Mouse (Mus musculus) naive thymus-derived CD4-positive, alpha-beta T cell, adult 5 months (primary cell): Measurements from ENCODE around the gene Zfp385c. TPM values are rescaled to one million over a fixed set of nuclear protein-coding genes. Genes with fewer than 3 reads are reported as not detected.

Experiments used
- polyA plus RNA-seq: library from polyadenylated mRNA; unstranded; fragments of 100-300 nt; shearing (Covaris generic); gene quantifications from one replicate; pipeline ENCODE4 v1.2.1, GENCODE M21; 2017

Zfp385c gene
- polyA plus RNA-seq: not detected

DNA sequence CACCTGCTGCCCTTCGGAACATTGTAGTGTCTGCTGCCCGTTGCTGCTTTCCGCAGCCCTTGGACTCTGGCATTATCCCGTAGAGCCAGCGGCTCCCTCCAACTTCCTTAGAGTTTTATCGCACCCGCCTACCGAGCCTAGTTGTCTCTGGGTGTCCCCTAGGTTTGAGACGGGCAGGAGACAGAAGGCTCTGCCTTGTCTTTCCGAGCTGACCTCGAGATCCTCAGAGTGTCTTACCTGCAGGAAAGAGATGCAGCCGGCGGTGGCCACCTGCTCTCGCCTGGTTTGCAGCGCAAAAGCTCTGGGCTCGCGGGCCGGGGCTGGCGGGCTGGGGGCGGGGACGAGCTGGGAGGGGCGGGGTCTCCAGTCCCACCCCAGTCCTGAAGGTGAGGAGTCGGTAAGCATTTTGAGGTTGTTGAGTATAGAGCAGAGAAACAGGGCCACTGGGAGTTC lies at the start of gene Zfp385c:
Gene Zfp385c, minus strand, starts transcription at position 292 of the 453 bp plus-strand sequence.

DNA sequence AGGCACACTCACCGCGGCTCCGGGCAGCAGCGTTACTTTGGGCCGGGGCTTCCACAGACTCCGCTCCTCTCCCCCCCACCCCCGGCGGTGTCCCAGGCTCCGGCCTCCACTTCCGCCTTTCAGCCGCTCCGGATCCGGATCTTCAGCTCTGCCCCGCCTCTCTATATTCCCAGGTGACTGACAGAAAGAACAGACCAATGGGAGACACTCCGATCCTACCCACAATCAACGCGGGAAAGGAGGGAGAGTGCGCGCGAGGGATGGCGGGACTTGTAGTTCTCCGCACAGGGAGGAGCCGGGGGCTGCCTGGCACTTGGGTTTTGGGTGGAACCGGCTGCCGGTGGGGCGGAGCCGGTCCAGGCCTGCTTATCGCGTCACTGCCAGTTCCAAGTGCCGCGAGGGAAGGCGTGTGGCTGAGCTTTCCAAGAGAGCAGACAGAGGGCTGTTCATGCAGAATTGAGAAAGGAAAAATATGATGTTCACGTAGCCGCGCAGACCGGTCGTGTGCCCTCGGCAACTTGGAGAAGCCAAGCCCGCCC lies 45.9 kb upstream of the Zfp385c start, which contains the start of gene Rab5c:
Gene Rab5c, minus strand, starts transcription at position 150 of the 539 bp plus-strand sequence.

DNA sequence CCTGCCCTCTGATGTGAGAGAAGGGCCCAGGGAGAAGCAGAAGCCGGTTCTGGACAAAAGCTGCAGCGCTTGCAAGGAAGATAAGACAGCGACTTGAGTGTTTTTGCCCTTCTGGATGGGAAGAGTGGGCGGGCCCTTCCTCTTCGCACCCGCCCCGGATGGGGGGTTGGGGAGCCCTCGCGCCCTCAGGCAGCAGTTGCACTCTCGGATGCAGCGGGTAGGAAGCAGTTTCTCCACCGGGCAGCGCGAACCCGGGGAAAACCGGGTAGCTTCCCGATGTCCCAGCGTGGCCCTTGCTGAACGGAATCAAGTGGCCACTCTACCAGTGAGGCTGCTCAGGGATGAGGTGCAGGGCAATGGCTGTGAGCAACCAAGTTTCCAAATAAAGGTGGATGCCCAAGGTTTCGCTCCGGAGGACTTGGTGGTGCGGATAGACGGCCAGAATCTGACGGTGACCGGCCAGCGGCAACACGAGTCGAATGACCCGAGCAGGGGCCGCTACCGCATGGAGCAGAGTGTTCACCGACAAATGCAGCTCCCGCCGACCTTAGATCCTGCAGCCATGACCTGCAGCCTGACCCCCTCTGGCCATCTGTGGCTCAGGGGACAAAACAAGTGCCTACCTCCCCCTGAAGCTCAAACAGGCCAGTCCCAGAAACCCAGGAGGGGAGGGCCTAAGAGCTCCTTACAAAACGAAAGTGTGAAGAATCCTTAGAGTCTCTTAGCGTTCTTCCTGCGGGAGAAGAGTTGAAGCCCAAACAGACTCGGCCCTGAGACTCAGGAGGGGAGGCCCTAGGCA lies 21.7 kb upstream of the Zfp385c start, which contains the start of gene Hspb9:
Gene Hspb9, plus strand, starts transcription at position 116 of the 799 bp plus-strand sequence.

DNA sequence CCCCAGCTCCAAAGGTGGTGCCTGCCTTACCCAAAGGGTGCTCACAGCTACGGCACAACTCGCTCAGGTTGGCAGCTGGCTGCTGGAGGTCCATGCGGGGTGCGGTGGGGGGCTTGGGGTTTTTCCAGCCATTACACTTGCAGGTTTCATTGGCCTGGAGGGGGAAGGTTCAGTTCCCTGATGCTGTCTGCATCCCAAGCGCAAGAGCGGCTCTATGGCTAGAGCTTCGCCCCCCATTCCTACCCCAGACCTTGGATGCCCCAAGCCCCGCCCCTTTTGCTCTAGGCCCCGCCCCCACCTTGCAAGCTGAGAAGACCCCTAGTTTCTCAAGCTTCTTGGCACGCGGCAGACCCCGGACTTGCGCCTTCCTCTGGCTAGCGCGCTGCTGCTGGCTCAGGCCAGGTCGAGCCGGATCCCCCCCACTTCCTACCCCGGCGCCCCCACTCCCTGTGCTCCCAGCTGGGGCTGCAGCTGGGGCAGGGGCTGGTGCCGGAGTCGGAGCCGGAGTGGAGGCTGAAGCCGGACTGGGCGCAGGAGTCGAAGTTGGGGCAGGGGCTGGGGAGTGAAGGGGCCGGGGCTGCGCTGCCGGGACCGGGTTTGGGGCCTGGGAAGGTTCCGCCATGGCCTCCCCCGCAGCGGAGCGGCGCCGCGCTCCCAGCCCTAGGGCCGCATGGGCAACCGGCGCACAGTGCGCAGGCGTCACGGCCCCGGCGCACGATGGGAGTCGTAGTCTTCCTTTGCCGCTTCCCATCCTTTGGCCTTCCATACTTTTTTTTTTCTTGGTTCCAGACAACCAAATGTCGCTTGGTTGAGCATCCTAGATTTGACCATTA lies 19.7 kb upstream of the Zfp385c start, which contains the start of gene Kat2a:
Gene Kat2a, minus strand, starts transcription at position 683 of the 833 bp plus-strand sequence.

DNA sequence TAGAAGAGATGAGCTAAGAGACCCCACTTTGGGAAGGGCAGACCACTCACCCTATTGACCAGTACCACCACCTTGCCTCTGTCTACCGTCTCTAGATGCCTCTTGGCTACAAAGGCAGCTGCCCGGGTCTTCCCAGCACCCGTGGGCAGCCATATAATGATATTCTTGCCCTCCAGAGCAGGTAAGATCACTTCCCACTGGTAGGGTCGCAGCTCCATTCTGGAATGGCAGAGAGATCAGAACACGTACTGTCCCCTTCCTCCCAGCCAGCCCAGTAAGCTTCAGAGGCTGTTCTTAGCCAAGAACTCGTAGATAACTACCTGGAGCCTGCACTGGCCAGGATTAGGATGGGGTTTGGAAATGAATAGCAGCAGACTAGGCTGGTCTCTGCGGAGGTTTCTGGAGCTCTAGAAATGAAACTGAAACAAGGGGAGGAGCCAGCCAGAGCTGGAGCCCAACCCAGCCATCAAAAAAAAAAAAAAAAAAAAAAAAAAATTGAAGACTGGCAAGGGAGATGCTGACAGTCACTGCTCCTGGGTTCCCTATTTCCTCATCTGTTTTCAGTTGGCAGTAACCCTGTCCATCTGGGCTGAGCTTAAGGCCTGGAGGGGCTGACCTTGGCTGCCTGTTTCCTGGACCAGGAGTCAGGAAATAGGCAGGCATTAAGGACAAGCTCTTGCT lies 11.7 kb upstream of the Zfp385c start, which contains the start of gene Dhx58:
Gene Dhx58, minus strand, starts transcription at position 421 of the 681 bp plus-strand sequence.

DNA sequence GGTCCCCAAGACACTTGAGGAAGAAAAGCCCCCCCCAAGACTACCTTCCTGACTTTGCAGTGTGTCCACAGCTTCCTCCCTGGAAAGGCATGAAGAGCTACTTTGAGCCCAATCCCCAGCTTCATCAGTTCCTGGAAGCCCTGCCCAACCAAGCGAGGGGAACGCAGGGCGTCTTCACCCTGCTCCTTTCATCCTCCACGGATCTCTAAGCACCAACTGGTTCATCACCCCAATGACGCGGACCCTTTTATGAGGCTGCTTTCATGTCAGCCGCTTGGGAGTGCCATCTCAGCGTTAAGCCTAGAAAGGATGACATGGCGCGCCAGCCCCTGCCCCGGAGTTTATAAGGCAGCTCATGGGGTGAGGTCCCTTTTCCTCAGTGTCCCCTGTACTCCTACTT lies 72.3 kb downstream of the Zfp385c start, which contains the start of gene Dnajc7:
Gene Dnajc7, minus strand, starts transcription at position 187 of the 400 bp plus-strand sequence.

DNA sequence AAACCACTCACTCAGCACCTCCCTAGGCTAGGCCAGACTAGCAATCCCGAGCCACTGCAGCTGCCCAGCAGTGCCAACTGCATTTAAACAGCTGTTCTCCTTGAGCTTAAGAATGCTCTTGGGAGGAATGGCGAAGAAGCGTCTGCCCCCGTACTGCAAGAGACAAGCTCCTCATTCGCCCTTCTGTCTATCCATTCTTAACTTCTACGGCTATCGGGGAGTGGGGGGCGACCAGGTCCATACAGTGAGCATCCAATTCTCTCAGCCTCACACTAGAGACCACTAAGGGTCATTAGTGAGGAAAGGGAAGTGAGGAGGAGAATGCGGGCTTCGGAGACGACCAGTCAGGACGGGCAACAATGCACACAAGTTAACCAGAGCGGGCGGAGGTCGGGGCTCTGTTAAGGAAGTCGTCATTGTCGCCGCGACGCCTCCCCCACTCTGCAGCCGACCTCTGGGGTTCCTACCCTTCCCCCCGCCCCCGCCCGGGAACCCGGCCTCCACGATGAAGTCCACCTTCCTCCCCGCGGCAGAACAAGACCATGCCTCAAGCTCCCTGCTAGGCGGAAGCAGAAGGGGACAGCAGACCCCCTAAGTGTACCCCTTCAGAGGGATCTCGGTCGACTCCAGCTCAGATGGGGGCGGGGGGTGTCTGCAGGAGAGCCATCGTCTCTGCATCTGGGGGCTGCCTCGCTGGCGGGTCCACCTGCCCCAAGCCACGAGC lies 73.3 kb downstream of the Zfp385c start, which contains the start of gene Nkiras2:
Gene Nkiras2, plus strand, starts transcription at position 484 of the 724 bp plus-strand sequence.

Other genes with a start within 250 kb of the Zfp385c start
- 7.8 TPM for gene Klhl11, start 219.7 kb downstream of the Zfp385c start, polyA plus RNA-seq
- 165 TPM for gene Acly, start 164.5 kb downstream of the Zfp385c start, polyA plus RNA-seq
- gene Ttc25, start 146.8 kb downstream of the Zfp385c start, polyA plus RNA-seq: 0.16 TPM
- gene Cnp, start 117.6 kb downstream of the Zfp385c start, polyA plus RNA-seq: 156 TPM
- gene Nkiras2, start 73.2 kb downstream of the Zfp385c start, polyA plus RNA-seq: 12.4 TPM
- 631 TPM for gene Dnajc7, start 72.3 kb downstream of the Zfp385c start, polyA plus RNA-seq
- 11.2 TPM for gene Dhx58, start 11.8 kb upstream of the Zfp385c start, polyA plus RNA-seq
- 55.9 TPM for gene Kat2a, start 20.0 kb upstream of the Zfp385c start, polyA plus RNA-seq
- gene Hspb9, start 21.4 kb upstream of the Zfp385c start, polyA plus RNA-seq: not detected
- 28.8 TPM for gene Rab5c, start 45.8 kb upstream of the Zfp385c start, polyA plus RNA-seq
- gene Kcnh4, start 67.5 kb upstream of the Zfp385c start, polyA plus RNA-seq: 0.24 TPM
- not detected for gene Hcrt, start 70.5 kb upstream of the Zfp385c start, polyA plus RNA-seq
- gene Ghdc, start 78.5 kb upstream of the Zfp385c start, polyA plus RNA-seq: 3.2 TPM
- 312 TPM for gene Stat5b, start 158.3 kb upstream of the Zfp385c start, polyA plus RNA-seq
- gene Stat5a, start 166.9 kb upstream of the Zfp385c start, polyA plus RNA-seq: 201 TPM
- 361 TPM for gene Stat3, start 247.1 kb upstream of the Zfp385c start, polyA plus RNA-seq